Mouse (Mus musculus) ES-Bruce4 (cell line): ENCODE results near the gene Pgp. TPM values are rescaled to one million over a fixed set of nuclear protein-coding genes. Genes with fewer than 3 reads are reported as not detected.

Source experiments
- H3K27ac ChIP-seq: 2 replicates; pipeline ENCODE4 v1.5.1; 2012; ENCODE audit warnings: low read length, inconsistent platforms; ENCODE audit not compliant: insufficient read depth
- H3K27me3 ChIP-seq: 2 replicates; pipeline ENCODE4 v1.6.1; 2012; ENCODE audit warnings: mild to moderate bottlenecking, low read length, inconsistent platforms; ENCODE audit not compliant: control insufficient read depth, poor library complexity, insufficient read depth, severe bottlenecking
- H3K36me3 ChIP-seq: 2 replicates; pipeline ENCODE4 v1.6.1; 2012; ENCODE audit warnings: inconsistent platforms, mild to moderate bottlenecking, low read length, moderate library complexity; ENCODE audit not compliant: control insufficient read depth, poor library complexity, insufficient read depth, severe bottlenecking
- H3K4me1 ChIP-seq: one replicate; pipeline ENCODE4 v1.8.1; 2011; ENCODE audit warnings: low read length; ENCODE audit not compliant: control insufficient read depth, insufficient read depth
- H3K4me3 ChIP-seq: 2 replicates; pipeline ENCODE4 v1.5.1; 2011; ENCODE audit warnings: low read depth, mild to moderate bottlenecking, low read length
- H3K9ac ChIP-seq: 2 replicates; pipeline ENCODE4 v1.6.1; 2012; ENCODE audit warnings: low read depth, mild to moderate bottlenecking, inconsistent platforms; ENCODE audit not compliant: poor library complexity, severe bottlenecking
- H3K9me3 ChIP-seq: replicated peaks from 2 replicates; pipeline ENCODE4 v1.6.1; 2012; ENCODE audit warnings: mild to moderate bottlenecking, low read length, inconsistent platforms; ENCODE audit not compliant: control insufficient read depth, poor library complexity, insufficient read depth, severe bottlenecking
- CTCF ChIP-seq: IDR thresholded peaks from one replicate; pipeline ENCODE4 v1.8.1; 2011; ENCODE audit warnings: low read depth, low read length
- EP300 ChIP-seq: IDR thresholded peaks from 2 replicates; pipeline ENCODE4 v1.6.1; 2011; ENCODE audit warnings: low read depth, low read length; ENCODE audit not compliant: insufficient read depth
- POLR2A ChIP-seq: IDR thresholded peaks from one replicate; pipeline ENCODE4 v1.8.1; 2011; ENCODE audit warnings: low read length; ENCODE audit not compliant: insufficient read depth
- polyA plus RNA-seq: library from polyadenylated mRNA; stranded (reverse); fragments of >200 nt; gene quantifications from 2 replicates; pipeline ENCODE4 v1.2.4, GENCODE M21; 2011; ENCODE audit warnings: low read depth; ENCODE audit not compliant: missing spikeins, insufficient read depth, insufficient read length

Gene Pgp
- polyA plus RNA-seq, 1 experiment, result 16.4 TPM

DNA sequence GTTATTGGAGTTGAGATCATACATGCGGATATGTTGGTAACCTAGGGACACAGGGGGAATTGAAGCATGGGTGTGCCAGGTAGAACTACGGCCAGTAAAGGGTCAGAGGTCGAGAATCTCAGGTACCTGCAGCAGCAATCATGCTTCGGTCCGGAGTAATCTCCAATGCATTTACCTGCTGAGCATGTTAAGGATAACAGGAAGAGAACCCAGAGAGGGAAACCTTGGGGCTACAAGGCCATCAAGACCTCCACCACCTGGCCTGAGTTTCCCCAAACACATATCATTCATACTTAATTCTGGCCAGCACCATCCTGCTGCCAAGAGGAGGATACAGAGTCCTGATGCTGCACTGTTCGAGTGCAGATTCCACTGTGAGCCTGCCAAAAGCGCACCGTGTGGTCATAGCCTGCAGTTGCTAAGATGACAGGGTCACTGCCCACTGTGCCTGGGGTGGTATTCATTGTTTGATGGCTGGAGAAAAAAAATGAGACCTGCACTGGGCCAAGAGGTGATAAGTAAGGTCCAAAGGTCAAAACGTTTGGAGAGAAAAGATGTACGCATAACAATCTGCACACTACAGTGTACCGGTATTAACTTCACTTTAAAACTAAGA lies 7.9 kb downstream of the Pgp start:
- TF ChIP-seq CTCF, result no peak
- Histone ChIP-seq H3K4me3 (peak overlapping the region; percentile 46), H3K4me1 (peaks cover 1% of the 10 kb centered on the region), H3K9me3 (no peaks in the 10 kb centered on the region), H3K9ac (peak overlapping the region; percentile 20), H3K36me3 (peaks cover 5% of the 10 kb centered on the region; the same call in 1 of the 2 replicates), H3K27me3 (no peaks in the 10 kb centered on the region), H3K27ac (no peak overlapping the region)

DNA sequence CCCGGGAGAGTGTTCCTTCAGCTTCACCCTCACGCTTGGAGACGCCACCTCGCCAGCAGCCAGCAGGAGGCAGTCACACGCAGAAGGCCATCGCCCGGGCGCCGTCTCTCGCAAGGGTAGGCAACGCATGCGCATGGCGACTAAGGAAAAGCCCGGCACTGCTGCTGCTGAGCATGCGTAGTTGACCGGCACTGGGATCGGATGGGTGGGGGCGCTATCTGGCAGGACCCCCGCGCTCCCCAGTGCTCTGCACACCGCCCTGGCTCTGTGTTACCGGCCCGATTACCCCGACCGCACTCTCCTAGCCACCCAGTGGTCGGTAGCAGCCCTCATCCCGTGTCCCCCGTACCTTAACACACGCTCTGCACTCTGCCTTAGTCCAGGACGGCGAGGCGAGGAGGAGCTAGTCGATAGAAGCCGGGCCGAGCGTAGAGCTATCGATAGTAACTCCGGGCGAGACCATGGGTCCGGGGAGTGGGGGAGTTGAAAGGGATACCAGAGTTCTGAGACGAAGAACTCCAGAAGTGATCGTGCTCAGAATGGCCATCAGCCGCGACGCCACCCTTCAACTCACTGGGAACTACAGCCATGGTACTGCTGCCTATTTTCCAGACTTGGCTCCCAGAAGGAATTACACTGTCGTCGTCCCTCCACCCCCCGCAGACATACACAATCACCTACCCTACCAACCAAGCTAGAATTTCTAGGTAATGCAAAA lies 8.6 kb downstream of the Pgp start, which contains the start of gene Mlst8:
Gene Mlst8, minus strand, starts transcription at position 416 of the 718 bp plus-strand sequence.
- Histone ChIP-seq H3K36me3 (peaks cover 5% of the 10 kb centered on the region; the same call in 1 of the 2 replicates), H3K4me1 (peaks cover 1% of the 10 kb centered on the region), H3K9me3 (no peaks in the 10 kb centered on the region), H3K27me3 (no peaks in the 10 kb centered on the region), H3K4me3 (peak within 1 kb of the TSS; percentile 94), H3K9ac (peak within 1 kb of the TSS; percentile 70), H3K27ac (peak within 1 kb of the TSS; percentile 86)
- TF ChIP-seq EP300 (0 out of 2 replicates have a peak, but pooled peaks have one; percentile 34), CTCF (peak; percentile 92), POLR2A (peak; percentile 37)

- Histone ChIP-seq H3K9ac (peak overlapping the region; percentile 70), H3K36me3 (peaks cover 5% of the 10 kb centered on the region; the same call in 1 of the 2 replicates), H3K4me1 (peaks cover 1% of the 10 kb centered on the region), H3K27ac (no peak overlapping the region), H3K4me3 (no peak overlapping the region; the same call in 1 of the 2 replicates), H3K27me3 (no peaks in the 10 kb centered on the region), H3K9me3 (no peaks in the 10 kb centered on the region)
- TF ChIP-seq CTCF, result no peak
- TF ChIP-seq POLR2A, result no peak
- no peak for TF ChIP-seq EP300
These were observed 9.2 kb downstream of the Pgp start for GRCm38 (mm10) chr17:24479431-24479830.

DNA sequence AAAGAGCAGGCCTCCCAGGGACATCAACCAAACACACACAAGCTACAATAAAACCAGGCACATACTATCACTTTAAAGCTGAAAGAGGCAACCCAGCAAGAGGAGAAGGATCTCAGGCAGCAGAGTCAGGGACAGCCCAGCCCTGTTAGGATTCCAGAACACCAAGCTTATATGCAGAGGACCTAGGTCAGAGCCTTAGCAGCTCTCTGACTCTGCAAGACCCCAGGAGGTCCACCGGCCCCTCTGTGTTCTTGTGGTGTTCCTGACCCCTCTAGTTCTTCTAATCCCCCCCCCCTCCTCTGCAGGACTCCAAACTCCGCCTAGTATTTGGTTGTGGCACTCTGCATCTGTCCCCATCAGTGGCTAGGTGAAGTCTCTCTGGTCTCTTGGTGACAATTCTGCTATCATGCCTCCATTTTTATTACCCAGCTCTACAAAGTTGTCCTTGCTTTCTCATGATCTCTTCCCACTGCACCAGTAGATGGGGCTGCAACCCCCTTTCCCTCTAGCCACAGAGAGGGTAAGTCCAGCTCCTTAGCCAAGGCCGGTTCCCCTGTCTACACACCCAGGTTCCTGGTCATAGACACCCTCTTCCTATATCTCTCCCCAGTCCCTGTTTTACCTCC lies 10.1 kb downstream of the Pgp start:
- peaks cover 1% of the 10 kb centered on the region for H3K4me1 ChIP-seq
- peaks cover 5% of the 10 kb centered on the region; the same call in 1 of the 2 replicates for H3K36me3 ChIP-seq
- 0 out of 2 replicates have a peak overlapping the region, but pooled peaks have one; percentile 17 for H3K27ac ChIP-seq
- no peaks in the 10 kb centered on the region for H3K27me3 ChIP-seq
- TF ChIP-seq CTCF, result peak; percentile 59
- TF ChIP-seq EP300, result no peak
- TF ChIP-seq POLR2A, result no peak
- no peaks in the 10 kb centered on the region for H3K9me3 ChIP-seq
- H3K4me3 ChIP-seq, result no peak overlapping the region
- peak overlapping the region; percentile 27; the same call in 1 of the 2 replicates for H3K9ac ChIP-seq

DNA sequence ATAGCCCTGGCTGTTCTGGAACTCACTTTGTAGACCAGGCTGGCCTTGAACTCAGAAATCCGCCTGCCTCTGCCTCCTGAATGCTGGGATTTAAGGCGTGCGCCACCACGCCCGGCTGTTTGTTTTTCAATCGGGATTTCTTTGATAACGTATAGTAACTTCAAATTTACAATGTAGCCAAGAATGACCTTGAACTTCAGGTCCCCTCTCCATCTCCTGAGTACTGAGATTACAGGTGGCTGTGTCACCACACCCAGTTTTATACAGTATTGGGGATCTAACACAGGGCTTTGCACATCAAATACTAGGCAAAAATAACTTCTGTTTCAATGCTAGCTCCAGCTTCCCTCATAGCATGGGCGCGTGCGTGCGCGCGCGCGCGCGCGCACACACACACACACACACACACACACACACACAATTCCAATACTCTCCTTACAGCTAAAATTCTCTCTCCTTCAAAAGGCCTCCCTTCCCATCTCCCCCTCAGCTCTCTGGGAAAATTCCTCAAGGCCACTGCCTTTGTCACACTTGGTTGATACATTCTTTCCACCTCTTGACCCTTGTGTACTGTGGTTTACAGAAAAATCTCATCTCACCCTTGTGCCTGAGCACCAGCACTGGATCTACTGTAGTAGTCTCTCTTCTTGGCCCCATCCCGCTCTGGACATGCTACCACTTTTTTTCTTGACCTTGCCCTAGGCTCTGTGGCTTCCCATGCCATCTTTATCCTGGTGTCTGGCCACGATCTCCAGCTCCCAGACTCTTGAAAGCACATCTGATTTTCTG lies 11.0 kb downstream of the Pgp start:
- no peaks in the 10 kb centered on the region for H3K27me3 ChIP-seq
- TF ChIP-seq POLR2A (no peak), CTCF (no peak), EP300 (no peak)
- no peak overlapping the region for H3K9ac ChIP-seq
- peaks cover 1% of the 10 kb centered on the region for H3K4me1 ChIP-seq
- no peak overlapping the region for H3K4me3 ChIP-seq
- H3K27ac ChIP-seq, result 0 out of 2 replicates have a peak overlapping the region, but pooled peaks have one; percentile 26
- H3K9me3 ChIP-seq, result no peaks in the 10 kb centered on the region
- 0 out of 2 replicates have a peak, but pooled peaks cover 5% of the 10 kb centered on the region for H3K36me3 ChIP-seq
